Mouse (Mus musculus) limb, embryonic 14.5 days (tissue): ENCODE results near the gene Rrp1. TPM values are rescaled to one million over a fixed set of nuclear protein-coding genes. Genes with fewer than 3 reads are reported as not detected.

ENCODE experiments used
- ATAC-seq: fragments of 200-750 bp; cut with Nextera tagmentation; 2 replicates; pipeline ENCODE4 v1.8.0; 2017; ENCODE audit warnings: low read depth, moderate number of reproducible peaks, moderate TSS enrichment; ENCODE audit not compliant: low FRiP score
- DNase-seq: peaks from one replicate; pipeline ENCODE4 v3.0.0-alpha.2; 2015; ENCODE audit warnings: low spot score
- H3K27ac ChIP-seq: fragments of 300-500 bp; sonication (generic); replicated peaks from 2 replicates; pipeline ENCODE4 v1.5.1; 2014; ENCODE audit warnings: low read depth, mild to moderate bottlenecking, low read length, moderate library complexity, mixed read lengths
- H3K27me3 ChIP-seq: fragments of 300-500 bp; sonication (generic); 2 replicates; pipeline ENCODE4 v1.6.1; 2014; ENCODE audit warnings: low read length, mixed read lengths; ENCODE audit not compliant: control insufficient read depth, insufficient read depth
- H3K36me3 ChIP-seq: fragments of 300-500 bp; sonication (generic); 2 replicates; pipeline ENCODE4 v1.6.1; 2014; ENCODE audit warnings: mild to moderate bottlenecking, low read length, moderate library complexity, mixed read lengths; ENCODE audit not compliant: control insufficient read depth, insufficient read depth
- H3K4me1 ChIP-seq: fragments of 300-500 bp; sonication (generic); 2 replicates; pipeline ENCODE4 v1.6.1; 2014; ENCODE audit warnings: antibody characterized with exemption, low read length, mixed read lengths; ENCODE audit not compliant: control insufficient read depth, insufficient read depth
- H3K4me2 ChIP-seq: fragments of 300-500 bp; sonication (generic); replicated peaks from 2 replicates; pipeline ENCODE4 v1.6.1; 2014; ENCODE audit warnings: low read depth, mild to moderate bottlenecking, low read length, moderate library complexity; ENCODE audit not compliant: severe bottlenecking
- H3K4me3 ChIP-seq: fragments of 300-500 bp; sonication (generic); replicated peaks from 2 replicates; pipeline ENCODE4 v1.5.1; 2014; ENCODE audit warnings: low read length
- H3K9ac ChIP-seq: fragments of 300-500 bp; sonication (generic); 2 replicates; pipeline ENCODE4 v1.6.1; 2014; ENCODE audit warnings: mild to moderate bottlenecking, low read depth, low read length, moderate library complexity; ENCODE audit not compliant: severe bottlenecking
- H3K9me3 ChIP-seq: fragments of 300-500 bp; sonication (generic); 2 replicates; pipeline ENCODE4 v1.6.1; 2016; ENCODE audit warnings: low read length; ENCODE audit not compliant: control insufficient read depth
- POLR2A ChIP-seq: fragments of 200-500 bp; IDR thresholded peaks from 2 replicates; pipeline ENCODE4 v1.8.0; 2012; ENCODE audit warnings: inconsistent platforms, mild to moderate bottlenecking, moderate library complexity, borderline replicate concordance; ENCODE audit not compliant: insufficient read depth, insufficient read length; ENCODE audit errors: extremely low read depth
- WGBS: fragments of 180-500 bp; shearing (Covaris S2); extraction: QIAGEN DNeasy Blood & Tissue Kit; methylation state at CpG from one replicate; pipeline ENCODE4 v1.1.7; 2014; 5-methylcytosine and 5-hydroxymethylcytosine counted together
- polyA plus RNA-seq, 2 experiments: library from polyadenylated mRNA; depleted of rRNA in 1 of 2; stranded (reverse) in 1 of 2; unstranded in 1 of 2; fragments of >200 nt; fragmentation: Nextera tagmentation in 1 of 2; extraction: Ambion mirVana in 1 of 2; gene quantifications; 2 replicates each; pipeline versions ENCODE4 v1.2.1 to v1.2.3; 2012 to 2014

The Rrp1 gene
- polyA plus RNA-seq, 2 experiments, result 224 to 279 TPM

DNA sequence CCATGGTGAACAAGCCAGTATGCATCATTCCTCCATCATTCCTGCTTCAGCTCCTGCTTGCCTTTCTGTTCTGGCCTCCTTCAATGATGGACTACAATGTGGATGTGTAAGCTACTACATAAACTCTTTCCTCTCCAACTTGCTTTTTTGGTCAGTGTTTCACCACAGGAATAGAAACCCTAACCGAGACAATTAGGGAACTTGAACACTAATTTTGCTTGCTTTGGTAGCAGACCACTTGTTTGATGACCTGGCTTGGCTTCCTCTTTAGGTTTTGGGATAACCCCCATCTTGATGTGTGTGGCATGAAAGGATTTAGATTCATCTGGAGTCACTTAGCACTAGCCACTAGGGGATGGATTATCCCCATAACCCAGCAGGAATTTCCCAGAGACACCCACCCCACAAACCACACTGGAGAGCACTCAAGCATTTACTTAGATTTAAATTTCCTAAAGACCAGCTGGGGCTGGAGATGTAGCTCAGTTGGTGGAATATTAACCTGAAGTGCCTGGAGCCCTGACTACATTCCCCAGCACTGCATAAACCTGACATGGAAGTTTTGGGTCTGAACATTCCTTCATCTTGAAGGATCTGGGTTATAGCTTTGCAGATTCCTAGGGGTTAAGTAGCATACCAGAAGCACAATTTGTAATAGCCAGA is 56.8 kb downstream of the Rrp1 start:
- ATAC-seq (peak; percentile 38; the same call in 1 of the 2 replicates), DNase-seq (peak; percentile 26)
- H3K4me3 ChIP-seq, result no peak overlapping the region
- H3K4me2 ChIP-seq, result no peak overlapping the region
- H3K4me1 ChIP-seq, result peaks cover 6% of the 10 kb centered on the region
- no peak for TF ChIP-seq POLR2A
- 26% methylated on average over 1 of the region's 1 CpGs for WGBS
- H3K9ac ChIP-seq, result no peak overlapping the region
- no peaks in the 10 kb centered on the region for H3K36me3 ChIP-seq
- no peaks in the 10 kb centered on the region for H3K27me3 ChIP-seq
- no peak overlapping the region for H3K27ac ChIP-seq
- H3K9me3 ChIP-seq, result no peaks in the 10 kb centered on the region

DNA sequence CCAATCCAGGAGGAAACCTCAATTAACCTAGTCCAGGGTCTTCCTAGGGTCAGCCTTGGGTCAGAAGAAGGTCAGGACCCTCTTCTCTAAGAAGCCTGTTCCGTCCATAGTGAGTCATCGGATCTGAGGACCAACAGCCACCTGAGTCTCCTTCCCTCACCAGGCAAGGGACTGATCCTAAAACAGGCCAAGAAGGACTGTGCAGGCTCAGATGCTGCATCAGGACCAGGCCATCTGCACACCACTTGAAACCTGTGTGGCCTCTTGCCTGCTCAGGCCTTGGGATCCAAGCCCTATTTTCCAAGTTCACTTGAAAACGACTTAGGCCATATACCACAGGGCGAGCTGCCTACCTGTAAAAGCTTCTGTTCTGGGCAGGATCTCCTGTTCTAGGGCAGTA is 59.6 kb downstream of the Rrp1 start:
- H3K27me3 ChIP-seq, result no peaks in the 10 kb centered on the region
- H3K9me3 ChIP-seq, result no peaks in the 10 kb centered on the region
- DNase-seq (no peak), ATAC-seq (no peak)
- peak overlapping the region; percentile 97; the same call in 1 of the 2 replicates for H3K9ac ChIP-seq
- H3K4me1 ChIP-seq, result peaks cover 13% of the 10 kb centered on the region
- H3K27ac ChIP-seq, result no peak overlapping the region
- WGBS, result 43% methylated on average over 4 of the region's 4 CpGs
- peak overlapping the region; percentile 85; the same call in 1 of the 2 replicates for H3K4me3 ChIP-seq
- TF ChIP-seq POLR2A, result no peak
- H3K36me3 ChIP-seq, result 0 out of 2 replicates have a peak, but pooled peaks cover 4% of the 10 kb centered on the region
- H3K4me2 ChIP-seq, result no peak overlapping the region

DNA sequence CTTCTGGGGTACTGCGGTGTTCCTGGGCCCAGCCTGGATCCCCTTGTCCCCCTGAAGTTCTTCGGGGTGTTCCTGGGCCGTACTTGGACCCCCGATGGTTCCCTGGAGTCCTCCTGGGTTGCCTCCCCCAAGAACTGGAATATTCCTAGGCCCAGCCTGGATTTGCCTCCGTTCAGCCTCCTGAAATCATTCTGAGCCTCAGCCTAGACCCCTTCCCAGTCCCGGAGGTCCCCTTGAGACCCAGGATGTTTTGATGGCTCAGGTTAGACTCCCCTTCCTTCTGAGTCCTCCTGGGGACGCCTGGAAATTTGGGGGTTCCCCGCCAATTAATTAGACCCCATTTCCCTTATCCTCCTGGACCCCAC is 60.2 kb downstream of the Rrp1 start:
- Histone ChIP-seq H3K4me3 (peak overlapping the region; percentile 85), H3K27me3 (no peaks in the 10 kb centered on the region), H3K9ac (peak overlapping the region; percentile 97), H3K9me3 (no peaks in the 10 kb centered on the region), H3K27ac (peak overlapping the region; percentile 76), H3K36me3 (0 out of 2 replicates have a peak, but pooled peaks cover 4% of the 10 kb centered on the region), H3K4me1 (peaks cover 13% of the 10 kb centered on the region), H3K4me2 (peak overlapping the region; percentile 79)
- WGBS, result 19% methylated on average over 8 of the region's 8 CpGs
- no peak for TF ChIP-seq POLR2A
- DNase-seq (no peak), ATAC-seq (no peak)

- Histone ChIP-seq H3K4me1 (peaks cover 13% of the 10 kb centered on the region), H3K36me3 (0 out of 2 replicates have a peak, but pooled peaks cover 4% of the 10 kb centered on the region), H3K9ac (peak within 1 kb of the TSS; percentile 97), H3K4me3 (peak within 1 kb of the TSS; percentile 85), H3K9me3 (no peaks in the 10 kb centered on the region), H3K4me2 (peak within 1 kb of the TSS; percentile 79), H3K27me3 (no peaks in the 10 kb centered on the region), H3K27ac (peak within 1 kb of the TSS; percentile 76)
- ATAC-seq, result peak; percentile 62
- peak; percentile 20 for DNase-seq
- WGBS, result 2% methylated on average over 40 of the region's 113 CpGs
- TF ChIP-seq POLR2A, result 0 out of 2 replicates have a peak, but pooled peaks have one; percentile 15
Measured at GRCm38 (mm10) chr10:78351887-78352665, 60.8 kb downstream of the Rrp1 start, which contains the start of gene Agpat3. TSS of gene Agpat3 (minus strand) at chr10:78352489.

- H3K27ac ChIP-seq, result peak overlapping the region; percentile 76
- 2% methylated on average over 13 of the region's 13 CpGs for WGBS
- 0 out of 2 replicates have a peak, but pooled peaks cover 4% of the 10 kb centered on the region for H3K36me3 ChIP-seq
Measured at GRCm38 (mm10) chr10:78351564-78351886, 61.3 kb downstream of the Rrp1 start.

More at GRCm38 (mm10) chr10:78351564-78351886, 61.3 kb downstream of the Rrp1 start:
- H3K4me2 ChIP-seq, result peak overlapping the region; percentile 79
- no peaks in the 10 kb centered on the region for H3K27me3 ChIP-seq
- H3K4me1 ChIP-seq, result peaks cover 13% of the 10 kb centered on the region
- no peaks in the 10 kb centered on the region for H3K9me3 ChIP-seq
- H3K9ac ChIP-seq, result peak overlapping the region; percentile 97
- DNase-seq, result no peak
- no peak for TF ChIP-seq POLR2A
- no peak for ATAC-seq
- H3K4me3 ChIP-seq, result peak overlapping the region; percentile 85
